Mouse (Mus musculus) CH12.LX (cell line): ENCODE results near the gene Gas2. TPM values are rescaled to one million over a fixed set of nuclear protein-coding genes. Genes with fewer than 3 reads are reported as not detected.

Experiments
- DNase-seq: peaks from one replicate; pipeline ENCODE4 v3.0.0-alpha.2; 2013; ENCODE audit errors: extremely low read depth
- H3K27ac ChIP-seq: 2 replicates; pipeline ENCODE4 v1.5.1; 2012; ENCODE audit warnings: low read depth, mild to moderate bottlenecking, control low read depth, moderate library complexity; ENCODE audit not compliant: insufficient read depth
- H3K27me3 ChIP-seq: replicated peaks from 2 replicates; pipeline ENCODE3; 2012; ENCODE audit warnings: inconsistent platforms
- H3K36me3 ChIP-seq, 2 experiments: replicated peaks in 1 of 2; 2 replicates each; pipeline versions ENCODE3 to v1.6.1; 2012; ENCODE audit warnings: inconsistent platforms in 1 of 2, low read length in 1 of 2, mild to moderate bottlenecking in 1 of 2, mixed read lengths in 1 of 2, moderate library complexity in 1 of 2; ENCODE audit not compliant: control insufficient read depth in 1 of 2, insufficient read depth in 1 of 2
- H3K4me1 ChIP-seq, 2 experiments: 2 replicates each; pipeline ENCODE4 v1.6.1; 2012; ENCODE audit warnings: inconsistent platforms in 1 of 2, moderate library complexity in 1 of 2; ENCODE audit not compliant: insufficient read depth in 2 of 2, control insufficient read depth in 1 of 2
- H3K4me2 ChIP-seq: 2 replicates; pipeline ENCODE4 v1.6.1; 2012; ENCODE audit warnings: low read depth, mild to moderate bottlenecking, control low read depth; ENCODE audit not compliant: poor library complexity, insufficient read depth, severe bottlenecking
- H3K4me3 ChIP-seq, 3 experiments: fragments of 150-350 bp in 1 of 3; sonication (generic) in 1 of 3; replicated peaks in 1 of 3; 2 replicates each; pipeline versions ENCODE3 to v1.5.1; 2011 to 2012; ENCODE audit warnings: low read depth in 2 of 3, low read length in 2 of 3, mild to moderate bottlenecking in 2 of 3, moderate library complexity in 2 of 3, control low read depth in 1 of 3, improper control_type of control experiment in 1 of 3, inconsistent platforms in 1 of 3, mixed read lengths in 1 of 3; ENCODE audit not compliant: poor library complexity in 1 of 3
- H3K79me2 ChIP-seq: replicated peaks from 2 replicates; pipeline ENCODE4 v1.6.1; 2012; ENCODE audit warnings: mild to moderate bottlenecking, moderate library complexity; ENCODE audit not compliant: control insufficient read depth, poor library complexity, insufficient read depth, severe bottlenecking; ENCODE audit errors: extremely low read depth
- H3K9ac ChIP-seq: 2 replicates; pipeline ENCODE4 v1.6.1; 2012; ENCODE audit warnings: low read depth, mild to moderate bottlenecking, control low read depth, moderate library complexity; ENCODE audit not compliant: insufficient read depth
- H3K9me3 ChIP-seq: replicated peaks from 2 replicates; pipeline ENCODE3; 2012; ENCODE audit warnings: low read length, inconsistent platforms, mixed read lengths
- BHLHE40 ChIP-seq: IDR thresholded peaks from 2 replicates; pipeline ENCODE4 v1.6.1; 2011; ENCODE audit warnings: mild to moderate bottlenecking, low read depth, low read length, improper control_type of control experiment
- CHD1 ChIP-seq: IDR thresholded peaks from 2 replicates; pipeline ENCODE4 v1.6.1; 2012; ENCODE audit warnings: low read depth, low read length, improper control_type of control experiment, inconsistent platforms
- CTCF ChIP-seq, 2 experiments: IDR thresholded peaks in 1 of 2; conservative IDR thresholded peaks in 1 of 2; 2 replicates each; pipeline ENCODE4 v1.5.1; 2011 to 2012; ENCODE audit warnings: low read depth in 2 of 2, low read length in 2 of 2, improper control_type of control experiment in 1 of 2, inconsistent platforms in 1 of 2, mild to moderate bottlenecking in 1 of 2, moderate library complexity in 1 of 2
- E2F4 ChIP-seq: IDR thresholded peaks from 2 replicates; pipeline ENCODE4 v1.6.1; 2011; ENCODE audit warnings: low read depth, low read length, improper control_type of control experiment; ENCODE audit not compliant: insufficient replicate concordance
- EP300 ChIP-seq: IDR thresholded peaks from 2 replicates; pipeline ENCODE4 v1.6.1; 2011; ENCODE audit warnings: low read length, improper control_type of control experiment
- ETS1 ChIP-seq: conservative IDR thresholded peaks from 2 replicates; pipeline ENCODE4 v1.6.1; 2012; ENCODE audit warnings: low read depth, mild to moderate bottlenecking, inconsistent platforms, low read length, improper control_type of control experiment, moderate library complexity
- GABPA ChIP-seq: IDR thresholded peaks from 2 replicates; pipeline ENCODE4 v1.6.1; 2012; ENCODE audit warnings: low read depth, low read length, improper control_type of control experiment, inconsistent platforms; ENCODE audit not compliant: insufficient replicate concordance
- HCFC1 ChIP-seq: IDR thresholded peaks from 2 replicates; pipeline ENCODE4 v1.6.1; 2012; ENCODE audit warnings: low read depth, mild to moderate bottlenecking, inconsistent platforms, low read length, improper control_type of control experiment
- JUN ChIP-seq: IDR thresholded peaks from 2 replicates; pipeline ENCODE4 v1.6.1; 2011; ENCODE audit warnings: low read depth, mild to moderate bottlenecking, low read length, improper control_type of control experiment, moderate library complexity; ENCODE audit not compliant: insufficient read depth
- JUND ChIP-seq: conservative IDR thresholded peaks from 2 replicates; pipeline ENCODE4 v1.6.1; 2011; ENCODE audit warnings: low read depth, low read length, improper control_type of control experiment
- KAT2A ChIP-seq: IDR thresholded peaks from 2 replicates; pipeline ENCODE4 v1.6.1; 2012; ENCODE audit warnings: low read length, improper control_type of control experiment, inconsistent platforms; ENCODE audit not compliant: insufficient replicate concordance
- MAFK ChIP-seq: IDR thresholded peaks from 2 replicates; pipeline ENCODE4 v1.6.1; 2011; ENCODE audit warnings: low read length, improper control_type of control experiment; ENCODE audit not compliant: insufficient replicate concordance
- MAZ ChIP-seq: IDR thresholded peaks from 2 replicates; pipeline ENCODE4 v1.6.1; 2012; ENCODE audit warnings: low read depth, mild to moderate bottlenecking, inconsistent platforms, low read length, improper control_type of control experiment, moderate library complexity
- MEF2A ChIP-seq: IDR thresholded peaks from 2 replicates; pipeline ENCODE4 v1.6.1; 2014; ENCODE audit warnings: low read depth, mild to moderate bottlenecking, inconsistent platforms, low read length, improper control_type of control experiment, borderline replicate concordance
- MXI1 ChIP-seq: IDR thresholded peaks from 2 replicates; pipeline ENCODE4 v1.6.1; 2011; ENCODE audit warnings: mild to moderate bottlenecking, low read depth, low read length, improper control_type of control experiment
- MYC ChIP-seq: IDR thresholded peaks from 2 replicates; pipeline ENCODE4 v1.6.1; 2011; ENCODE audit warnings: low read depth, mild to moderate bottlenecking, improper control_type of control experiment, low read length
- NRF1 ChIP-seq: IDR thresholded peaks from 2 replicates; pipeline ENCODE4 v1.6.1; 2014; ENCODE audit warnings: low read depth, mild to moderate bottlenecking, inconsistent platforms, low read length, improper control_type of control experiment, moderate library complexity
- POLR2A ChIP-seq: IDR thresholded peaks from 2 replicates; pipeline ENCODE4 v1.6.1; 2011; ENCODE audit warnings: low read depth, mild to moderate bottlenecking, improper control_type of control experiment, low read length
- RAD21 ChIP-seq: IDR thresholded peaks from 2 replicates; pipeline ENCODE4 v1.6.1; 2011; ENCODE audit warnings: low read depth, mild to moderate bottlenecking, low read length, improper control_type of control experiment, moderate library complexity
- RCOR1 ChIP-seq: conservative IDR thresholded peaks from 2 replicates; pipeline ENCODE4 v1.6.1; 2012; ENCODE audit warnings: low read depth, mild to moderate bottlenecking, inconsistent platforms, low read length, improper control_type of control experiment
- SIN3A ChIP-seq: IDR thresholded peaks from 2 replicates; pipeline ENCODE4 v1.6.1; 2012; ENCODE audit warnings: low read length, improper control_type of control experiment, inconsistent platforms
- SMC3 ChIP-seq: IDR thresholded peaks from 2 replicates; pipeline ENCODE4 v1.6.1; 2011; ENCODE audit warnings: low read depth, low read length, improper control_type of control experiment
- TBP ChIP-seq: conservative IDR thresholded peaks from 2 replicates; pipeline ENCODE4 v1.6.1; 2011; ENCODE audit warnings: low read depth, low read length, improper control_type of control experiment
- UBTF ChIP-seq: IDR thresholded peaks from 2 replicates; pipeline ENCODE4 v1.6.1; 2012; ENCODE audit warnings: low read depth, mild to moderate bottlenecking, inconsistent platforms, low read length, improper control_type of control experiment, moderate library complexity
- USF1 ChIP-seq: IDR thresholded peaks from 2 replicates; pipeline ENCODE4 v1.6.1; 2014; ENCODE audit warnings: low read depth, mild to moderate bottlenecking, inconsistent platforms, low read length, improper control_type of control experiment
- USF2 ChIP-seq: conservative IDR thresholded peaks from 2 replicates; pipeline ENCODE4 v1.6.1; 2011; ENCODE audit warnings: low read depth, low read length, improper control_type of control experiment
- ZC3H11A ChIP-seq: IDR thresholded peaks from 2 replicates; pipeline ENCODE4 v1.6.1; 2012; ENCODE audit warnings: low read depth, mild to moderate bottlenecking, inconsistent platforms, low read length, improper control_type of control experiment
- ZKSCAN1 ChIP-seq: IDR thresholded peaks from 2 replicates; pipeline ENCODE4 v1.6.1; 2012; ENCODE audit warnings: low read depth, inconsistent platforms, low read length, improper control_type of control experiment, borderline replicate concordance
- ZMIZ1 ChIP-seq: IDR thresholded peaks from 2 replicates; pipeline ENCODE4 v1.6.1; 2012; ENCODE audit warnings: low read depth, mild to moderate bottlenecking, inconsistent platforms, low read length, improper control_type of control experiment
- dilution Hi-C: fragments of 300-500 bp; cut with MboI; formaldehyde crosslinking; loops from 2 replicates; pipeline ENCODE4 v1.14.3; 2020; ENCODE audit warnings: low sequenced_read_pairs; ENCODE audit not compliant: extremely low pct_unique_long_range_greater_than_20kb, extremely low pct_ligation_motif_present
- in situ Hi-C: fragments of 300-500 bp; cut with MboI; formaldehyde crosslinking; loops from 3 replicates; pipeline ENCODE4 v1.14.3; 2019; ENCODE audit warnings: low sequenced_read_pairs, low pct_ligation_motif_present, low pct_unique_long_range_greater_than_20kb, mixed read lengths
- polyA plus RNA-seq: library from polyadenylated mRNA; unstranded; fragments of >175 nt; gene quantifications from 2 replicates; pipeline ENCODE4 v1.2.1, GENCODE M21; 2012; ENCODE audit warnings: low read depth; ENCODE audit not compliant: insufficient read length
- total RNA-seq, 2 experiments: library from RNA; depleted of rRNA; stranded (reverse); fragments of 300-350 nt in 1 of 2; fragments of >200 nt in 1 of 2; gene quantifications; 2 replicates each; pipeline ENCODE4 v1.2.3; 2012 to 2014

The Gas2 gene
- total and polyA plus RNA-seq, 3 experiments, result 2.7 to 4.3 (median 3.3) TPM

- DNase-seq, result no peak
- TF ChIP-seq NRF1 (no peak), SIN3A (no peak), ETS1 (no peak), ZKSCAN1 (no peak), TBP (no peak), SMC3 (no peak), MXI1 (no peak), ZC3H11A (no peak), RCOR1 (no peak), USF1 (no peak), MEF2A (no peak), MYC (no peak), EP300 (no peak), RAD21 (no peak), JUND (no peak), JUN (no peak), MAZ (no peak), USF2 (no peak), UBTF (no peak), HCFC1 (no peak)
- Histone ChIP-seq H3K4me2 (no peak overlapping the region), H3K27me3 (no peaks in the 10 kb centered on the region), H3K79me2 (no peaks in the 10 kb centered on the region), H3K9me3 (peaks cover 26% of the 10 kb centered on the region), H3K4me1 (no peaks in the 10 kb centered on the region), H3K27ac (no peak overlapping the region), H3K4me3 (no peak overlapping the region), H3K36me3 (no peaks in the 10 kb centered on the region), H3K9ac (no peak overlapping the region)
- in situ Hi-C loops (no loop called here), dilution Hi-C loops (no loop called here)
These were observed 125.1 kb downstream of the Gas2 start for GRCm38 (mm10) chr7:51986909-51987308.

DNA sequence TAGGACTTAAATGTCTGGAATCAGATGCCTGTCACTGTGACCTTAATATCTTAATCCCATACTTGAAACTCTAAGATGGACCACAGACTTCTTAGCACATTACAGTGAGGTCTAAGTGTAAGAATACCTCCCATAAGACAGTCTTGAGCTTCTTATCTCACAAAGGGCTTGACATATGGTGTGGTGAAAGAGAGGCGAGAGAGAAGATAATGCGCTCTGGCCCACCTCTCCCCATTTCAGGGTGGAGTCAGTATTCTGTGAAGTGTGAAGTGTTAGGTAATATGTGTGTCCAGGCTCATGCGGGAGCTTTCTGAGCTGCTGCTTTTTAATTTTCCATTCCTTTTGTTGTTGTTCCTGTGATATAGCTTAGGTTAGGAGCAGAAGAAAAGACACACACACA, 129.2 kb downstream of the Gas2 start:
- DNase-seq, result no peak
- Histone ChIP-seq H3K4me3 (no peak overlapping the region), H3K79me2 (no peaks in the 10 kb centered on the region), H3K27ac (no peak overlapping the region), H3K9ac (no peak overlapping the region), H3K4me2 (no peak overlapping the region), H3K4me1 (no peaks in the 10 kb centered on the region), H3K27me3 (no peaks in the 10 kb centered on the region)
- no peak for TF ChIP-seq JUND
- no peak for TF ChIP-seq POLR2A
- no peak for TF ChIP-seq KAT2A
- no peak for TF ChIP-seq MAFK
- no peak for TF ChIP-seq NRF1
- no peak for TF ChIP-seq HCFC1
- no peak for TF ChIP-seq RAD21
- TF ChIP-seq E2F4, result no peak
- no peak for TF ChIP-seq USF2
- no peak for TF ChIP-seq UBTF
- TF ChIP-seq MEF2A, result no peak
- TF ChIP-seq GABPA, result no peak
- no peak for TF ChIP-seq CHD1
- TF ChIP-seq ZMIZ1, result no peak
- TF ChIP-seq CTCF (conservative IDR thresholded peaks at IDR 0.05 in 1 of 2, IDR thresholded peaks at IDR 0.05 in 1 of 2; ENCODE audit: low read depth in 2 of 2, low read length in 2 of 2), result no peak
- TF ChIP-seq BHLHE40, result no peak
- TF ChIP-seq ZC3H11A, result no peak
- TF ChIP-seq, all 38 proteins: peak for 0
- Histone ChIP-seq H3K36me3 (no peaks in the 10 kb centered on the region), H3K9me3 (peaks cover 23% of the 10 kb centered on the region)
- in situ Hi-C loops (no loop called here), dilution Hi-C loops (no loop called here)
